In genomic region chr10:53863486-53864357, GRCm38 (mm10) we compare ENCODE assay signal across 8 mouse cellular contexts.
DNase-seq lines count a peak whose midpoint lies in the region; ATAC-seq and TF ChIP-seq lines count a peak whose summit lies in the region.

No protein-coding gene starts in this region.

- peaks cover 7% of the 10 kb centered on the region for H3K27me3 ChIP-seq in Patski
- H3K27me3 ChIP-seq in kidney, postnatal 0 days (ENCODE audit: insufficient read depth, low read length) = no peaks in the 10 kb centered on the region
- no peaks in the 10 kb centered on the region for H3K27me3 ChIP-seq in liver, adult 2 months (ENCODE audit: control insufficient read depth, insufficient read depth, low read length)
- no peaks in the 10 kb centered on the region for H3K27me3 ChIP-seq in stomach, embryonic 15.5 days (replicated peaks)

- H3K4me3 ChIP-seq in kidney, postnatal 0 days (replicated peaks; ENCODE audit: low read depth, low read length) = no peak overlapping the region
- H3K4me3 ChIP-seq in liver, adult 2 months (ENCODE audit: insufficient read depth, low read depth, low read length) = no peak overlapping the region
- H3K4me3 ChIP-seq in stomach, embryonic 15.5 days (replicated peaks) = no peak overlapping the region

- no peak overlapping the region for H3K4me2 ChIP-seq in kidney, postnatal 0 days (ENCODE audit: low read length)
- no peak overlapping the region for H3K4me2 ChIP-seq in stomach, embryonic 15.5 days

- peak; percentile 74 for TF ChIP-seq CTCF in Patski (IDR thresholded peaks at IDR 0.05)
- TF ChIP-seq CTCF in kidney, postnatal 0 days (IDR thresholded peaks at IDR 0.05; ENCODE audit: low read depth) = peak; percentile 85
- peak; percentile 62; the same call in 1 of the 2 replicates for TF ChIP-seq CTCF in liver, adult 2 months (IDR thresholded peaks at IDR 0.05; ENCODE audit: low read depth, low read length)

- no peaks in the 10 kb centered on the region for H3K79me2 ChIP-seq in liver, adult 2 months (ENCODE audit: control insufficient read depth, insufficient read depth, low read length)

- no peaks in the 10 kb centered on the region for H3K4me1 ChIP-seq in kidney, postnatal 0 days (replicated peaks; ENCODE audit: insufficient read depth, low read length)
- H3K4me1 ChIP-seq in liver, adult 2 months (ENCODE audit: control insufficient read depth, insufficient read depth, low read length) = peaks cover 7% of the 10 kb centered on the region
- no peaks in the 10 kb centered on the region for H3K4me1 ChIP-seq in stomach, embryonic 15.5 days

- DNase-seq in 3T3-L1 (ENCODE audit: low read depth, low spot score) (peak; percentile 84), Patski (ENCODE audit: low read depth, low spot score) (peak; percentile 12)
- peak; percentile 6 to 29 for DNase-seq in cerebellum, postnatal 36 days
- DNase-seq in gastrocnemius, postnatal 10 days = peak; percentile 30
- DNase-seq in kidney, postnatal 0 days (ENCODE audit: low spot score) = peak; percentile 88
- peak; percentile 84 for DNase-seq in liver, adult 2 months (ENCODE audit: extremely low read depth, low read depth, low spot score)

- H3K36me3 ChIP-seq in kidney, postnatal 0 days (ENCODE audit: insufficient read depth, low read length) = no peaks in the 10 kb centered on the region
- no peaks in the 10 kb centered on the region for H3K36me3 ChIP-seq in liver, adult 2 months (ENCODE audit: control insufficient read depth, insufficient read depth, low read length)
- H3K36me3 ChIP-seq in stomach, embryonic 15.5 days = no peaks in the 10 kb centered on the region

- H3K9ac ChIP-seq in kidney, postnatal 0 days (ENCODE audit: low read depth, low read length) = no peak overlapping the region
- H3K9ac ChIP-seq in liver, adult 2 months (ENCODE audit: low read depth, low read length) = no peak overlapping the region
- no peak overlapping the region for H3K9ac ChIP-seq in stomach, embryonic 15.5 days

- in situ Hi-C loops in Patski (cut with MboI; ENCODE audit: low pct_unique_long_range_greater_than_20kb) = no loop called here

- POLR2A ChIA-PET in Patski (lab: Charles Lee) = no interaction called here

- H3K27ac ChIP-seq in kidney, postnatal 0 days = no peak overlapping the region
- no peak overlapping the region for H3K27ac ChIP-seq in liver, adult 2 months (replicated peaks; ENCODE audit: insufficient read depth, low read depth, low read length)
- no peak overlapping the region for H3K27ac ChIP-seq in stomach, embryonic 15.5 days

- no peaks in the 10 kb centered on the region for H3K9me3 ChIP-seq in kidney, postnatal 0 days (replicated peaks; ENCODE audit: low read length)
- no peaks in the 10 kb centered on the region for H3K9me3 ChIP-seq in stomach, embryonic 15.5 days

- ATAC-seq in Patski = peak; percentile 82
- ATAC-seq in kidney, postnatal 0 days (replicated peaks; ENCODE audit: low FRiP score, low read depth) = no peak; the same call in 1 of the 2 replicates
- ATAC-seq in monocyte, adult 5-6 weeks (replicated peaks; ENCODE audit: insufficient number of reproducible peaks, low FRiP score, low TSS enrichment, poor library complexity, severe bottlenecking) = 0 out of 2 replicates have a peak, but pooled peaks have one; percentile 59
- peak; percentile 27; the same call in 1 of the 2 replicates for ATAC-seq in stomach, embryonic 15.5 days (ENCODE audit: insufficient read depth, low FRiP score, low read depth)

- CTCF ChIA-PET in Patski (lab: Charles Lee) = interaction anchor here (0.8 kb wide), 1 partner anchor 18 kb away, joined by 3 read pairs; no protein-coding TSS in a partner anchor

- TF ChIP-seq POLR2A in liver, adult 2 months (IDR thresholded peaks at IDR 0.05; ENCODE audit: extremely low read depth, insufficient read depth, low read length) = no peak

- WGBS in kidney, postnatal 0 days = 50% methylated on average over 7 of the region's 7 CpGs
- WGBS in liver, adult 2 months = 20% methylated on average over 7 of the region's 7 CpGs
- WGBS in stomach, embryonic 15.5 days = 44% methylated on average over 7 of the region's 7 CpGs

Comparison
In these comparisons a context has a peak if more than half of its experiments do, and no peak if none do; other contexts are left out.
1. DNase-seq: peak in every context shown above with its lines; median percentile 88 in kidney, postnatal 0 days; 84 in 3T3-L1; 84 in liver, adult 2 months; 30 in gastrocnemius, postnatal 10 days; 18 in cerebellum, postnatal 36 days; 12 in Patski.